Mouse (Mus musculus): ENCODE results near the gene Cntfr.

Gene Cntfr

DNA sequence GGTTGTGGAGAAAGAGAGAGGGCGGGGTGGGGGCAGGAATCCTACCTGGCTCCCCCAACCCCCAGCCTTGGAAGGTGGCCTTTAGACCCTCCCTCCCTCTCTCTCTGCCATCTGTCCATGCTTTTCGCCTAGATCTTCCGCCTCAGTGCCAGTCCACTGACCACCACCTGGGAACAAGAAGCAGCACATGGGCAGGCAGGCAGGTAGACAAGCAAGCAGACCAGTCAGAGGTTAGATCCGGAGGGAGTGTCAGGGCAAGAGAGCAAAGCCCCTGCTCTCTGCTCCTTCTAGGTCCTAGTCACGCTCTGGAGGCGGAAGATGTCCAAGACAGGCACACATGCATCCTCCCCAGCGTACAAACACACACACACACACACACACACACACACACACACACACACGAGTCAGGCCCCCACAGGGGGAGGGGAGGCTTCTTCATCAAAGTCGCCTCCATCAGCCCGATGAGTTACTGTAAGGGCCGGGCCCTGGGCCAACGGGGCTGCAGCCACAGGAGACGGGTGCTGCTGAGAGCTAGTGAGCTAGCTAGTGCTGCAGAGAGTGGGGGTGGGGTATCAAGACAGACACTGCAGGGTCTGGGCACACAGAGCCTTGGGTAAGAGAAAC lies 19.8 kb downstream of the Cntfr start:
- DNase-seq, result no peak

- no peak for DNase-seq
These were observed 20.5 kb downstream of the Cntfr start for GRCm38 (mm10) chr4:41676248-41677005.

DNA sequence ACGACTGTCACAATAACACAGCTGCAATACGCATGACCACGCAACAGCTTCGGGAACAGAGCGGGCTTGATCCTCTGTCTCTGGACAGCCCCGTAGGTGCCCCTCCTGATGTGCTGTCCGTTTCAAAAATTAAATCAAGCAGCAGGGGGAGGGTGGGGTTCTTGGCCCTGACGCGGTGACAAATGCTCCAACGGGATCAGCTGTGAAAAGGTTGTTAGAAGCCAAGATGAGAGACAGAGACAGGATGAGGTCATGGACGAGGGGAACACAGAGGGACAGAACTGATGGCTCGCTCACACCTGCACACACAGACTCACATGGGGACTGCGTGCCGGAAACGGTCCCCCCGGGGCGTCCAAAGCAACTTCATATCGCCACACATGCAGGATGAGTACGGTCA lies 23.7 kb downstream of the Cntfr start:
- DNase-seq, result no peak

GRCm38 (mm10) chr4:41672522-41672963 lies 24.3 kb downstream of the Cntfr start:
- no peak for DNase-seq

GRCm38 (mm10) chr4:41671963-41672480 lies 24.9 kb downstream of the Cntfr start:
- DNase-seq, result no peak

DNA sequence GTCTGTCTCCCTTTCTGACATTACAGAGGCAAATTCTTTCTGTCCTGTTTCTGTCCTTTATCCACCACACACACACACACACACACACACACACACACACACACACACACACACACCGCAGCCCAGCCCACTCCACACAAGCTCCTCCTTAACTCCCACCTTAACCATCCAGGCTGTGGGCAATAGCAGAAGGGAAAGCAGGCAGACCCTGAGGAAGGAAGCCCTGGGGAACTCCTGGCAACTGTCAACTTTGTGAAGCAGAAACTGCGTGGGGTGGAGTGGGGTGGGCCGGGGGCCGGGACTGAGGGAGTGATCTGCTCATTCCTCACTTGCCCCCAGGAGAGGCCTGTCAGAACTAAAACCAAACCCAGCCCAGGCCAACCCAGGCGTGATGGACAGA lies 25.4 kb downstream of the Cntfr start:
- no peak for DNase-seq

DNA sequence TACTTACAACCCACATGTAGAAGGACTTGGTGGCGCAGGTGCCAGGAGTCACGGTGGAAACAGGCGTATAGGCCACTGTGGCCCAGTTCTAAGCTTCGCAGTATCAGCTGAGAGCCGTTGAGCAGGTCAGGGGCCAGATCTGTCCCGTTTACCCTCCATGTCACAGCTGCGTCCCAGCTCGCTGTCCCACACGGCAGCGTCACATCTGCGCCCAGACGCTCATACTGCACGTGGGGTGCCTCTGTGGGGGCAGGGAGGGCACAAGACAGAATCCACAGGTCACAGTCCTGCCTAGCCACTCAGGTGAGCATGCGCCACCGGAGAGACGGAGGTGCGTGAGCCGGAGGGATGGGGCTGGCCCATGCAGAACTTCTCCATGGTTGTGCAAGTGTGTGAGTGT lies 26.1 kb downstream of the Cntfr start:
- no peak for DNase-seq

DNA sequence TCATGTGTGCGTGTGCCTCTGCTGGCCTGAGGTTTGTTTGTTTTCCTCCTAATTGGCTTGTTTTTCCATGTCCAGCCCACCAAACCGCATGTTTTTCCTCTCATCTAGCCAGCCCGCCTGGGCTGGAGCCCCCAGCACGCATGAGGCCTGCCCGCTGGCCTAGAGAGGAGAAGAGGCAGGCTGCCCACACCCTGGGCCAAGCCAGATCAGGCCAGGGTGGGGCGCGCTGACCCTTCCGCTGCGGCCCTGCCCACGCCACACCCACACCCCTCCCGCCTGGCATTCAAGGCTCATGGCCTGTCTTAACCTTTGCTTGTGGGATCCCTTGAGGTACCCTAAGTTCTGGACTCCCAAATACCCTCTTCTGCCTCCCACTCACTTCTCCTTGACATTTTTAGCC lies 30.2 kb downstream of the Cntfr start:
- DNase-seq, result no peak

DNA sequence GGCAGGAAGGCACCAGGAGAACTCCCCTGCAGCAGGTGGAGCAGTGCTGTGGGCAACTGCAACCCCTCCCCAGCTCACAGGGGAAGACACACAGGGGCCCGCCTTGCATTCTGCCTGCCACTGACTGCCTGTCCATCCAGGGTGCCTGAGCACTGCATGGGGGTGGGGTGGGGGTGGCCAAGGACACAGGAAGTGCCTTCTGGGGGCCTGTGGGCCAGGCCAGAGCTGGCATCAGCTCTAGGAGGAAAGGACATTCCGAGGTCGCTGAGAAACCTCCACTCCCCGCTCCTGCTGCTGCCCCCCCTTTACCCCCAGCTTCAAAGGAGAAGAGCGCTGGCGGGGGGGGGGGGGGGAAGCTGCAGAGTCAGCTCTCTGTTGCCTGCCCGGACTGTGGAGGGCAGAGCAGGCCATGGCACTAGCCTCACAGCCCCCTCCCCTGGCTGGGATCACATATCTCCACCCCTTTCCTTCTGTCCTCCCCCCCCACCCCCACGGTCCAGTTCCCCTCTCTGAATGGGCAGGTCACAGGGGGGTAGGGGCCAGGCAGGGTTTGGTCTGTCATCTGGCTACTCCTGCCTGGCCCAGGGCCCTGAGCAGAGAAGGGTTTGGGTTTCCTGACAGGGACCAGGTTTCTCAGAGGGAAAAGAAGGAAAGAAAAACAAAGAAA lies 31.7 kb downstream of the Cntfr start:
- DNase-seq, result no peak

GRCm38 (mm10) chr4:41664533-41664932 lies 32.4 kb downstream of the Cntfr start:
- peak in 1 of 2 experiments; percentile 6 for DNase-seq

DNA sequence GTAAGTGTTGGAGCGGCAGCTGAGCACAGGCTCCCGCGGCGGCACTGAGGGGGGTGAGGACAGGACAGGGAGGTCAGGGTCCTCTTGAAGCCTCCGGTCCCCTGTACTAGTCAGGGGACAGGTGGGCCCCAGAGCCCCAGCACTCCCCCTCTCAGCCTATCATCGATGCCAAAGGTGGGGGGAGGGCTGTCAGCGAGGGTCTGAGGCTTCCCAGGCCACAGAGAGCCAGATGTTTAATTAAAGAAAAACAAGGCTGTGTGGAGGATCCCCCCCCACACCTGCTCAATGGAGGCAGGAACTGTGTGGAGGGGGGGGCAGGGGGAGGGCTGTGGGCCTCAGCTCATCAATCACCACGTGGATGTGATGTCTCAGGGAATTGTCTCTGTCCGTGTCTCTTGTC lies 33.3 kb downstream of the Cntfr start:
- no peak for DNase-seq

- DNase-seq, result no peak
These were observed 34.2 kb downstream of the Cntfr start for GRCm38 (mm10) chr4:41662723-41663122.

DNA sequence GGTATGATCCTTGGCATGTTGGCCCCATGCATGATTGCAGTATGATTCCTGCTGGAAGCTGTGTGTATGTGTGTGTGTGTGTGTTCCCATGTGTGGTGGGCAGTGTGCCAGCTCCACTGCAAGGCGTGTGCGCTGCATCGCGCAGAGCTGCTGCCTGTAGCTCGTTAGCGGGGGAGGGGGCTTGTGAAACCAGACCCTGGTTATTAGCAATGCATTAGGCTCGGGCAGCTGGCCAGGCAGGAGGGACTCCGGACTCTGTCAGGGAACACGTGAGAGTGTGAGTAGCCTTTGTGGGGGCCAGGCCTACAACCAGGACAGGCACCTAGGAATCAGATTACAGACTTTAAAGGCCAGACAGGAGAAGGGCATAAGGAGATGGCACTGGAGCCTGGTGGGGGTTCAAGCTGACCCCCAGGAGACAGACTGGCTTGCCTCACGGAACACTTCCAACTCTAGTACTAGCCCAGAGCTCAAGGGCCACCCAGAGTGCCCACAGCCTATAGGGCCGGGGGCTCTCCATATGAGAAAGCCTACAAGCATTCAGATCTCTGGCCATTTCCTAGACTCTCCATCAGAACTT lies 35.9 kb downstream of the Cntfr start:
- no peak for DNase-seq

GRCm38 (mm10) chr4:41659556-41659955 lies 37.3 kb downstream of the Cntfr start:
- no peak for DNase-seq

DNA sequence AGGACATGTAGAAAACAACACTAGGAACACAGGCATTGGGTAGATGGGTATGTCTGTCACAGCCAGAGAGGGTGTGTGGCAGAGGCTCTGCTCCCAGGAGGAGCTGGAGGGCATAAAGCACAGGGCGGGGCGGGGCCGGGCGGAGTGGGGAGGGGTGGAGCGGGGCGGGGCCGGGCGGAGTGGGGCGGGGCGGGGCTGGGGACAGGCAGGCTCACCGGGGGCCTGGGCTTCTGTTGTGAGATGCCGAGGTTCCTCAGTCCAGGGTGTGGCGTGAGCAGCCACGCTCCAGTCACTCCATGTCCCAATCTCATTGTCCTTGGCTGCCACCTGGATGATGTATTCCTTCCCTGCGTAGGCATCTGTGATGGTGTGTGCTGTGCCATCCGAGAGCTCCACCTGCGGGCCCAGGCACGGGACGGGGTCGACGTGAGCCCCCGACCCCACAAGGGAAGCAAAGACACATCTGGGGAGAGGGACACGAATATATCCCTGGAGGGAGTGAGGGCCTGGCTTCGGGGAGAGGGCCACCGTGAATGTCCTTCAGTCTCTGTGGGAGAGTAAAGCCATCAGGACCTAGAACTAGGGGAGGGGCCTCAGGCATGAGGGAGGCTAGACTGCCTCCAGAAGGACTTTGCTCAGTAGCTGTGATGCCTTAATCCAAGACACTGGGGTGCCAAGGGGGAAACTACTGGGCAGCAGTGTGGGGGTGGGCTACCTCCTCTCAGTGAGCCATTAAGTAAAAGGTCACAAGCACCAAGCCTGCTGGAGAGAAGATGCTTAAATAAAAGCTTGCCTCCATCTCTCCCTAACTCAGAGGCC lies 38.1 kb downstream of the Cntfr start:
- no peak for DNase-seq

- no peak for DNase-seq
These were observed 41.4 kb downstream of the Cntfr start for GRCm38 (mm10) chr4:41655525-41655924.

DNA sequence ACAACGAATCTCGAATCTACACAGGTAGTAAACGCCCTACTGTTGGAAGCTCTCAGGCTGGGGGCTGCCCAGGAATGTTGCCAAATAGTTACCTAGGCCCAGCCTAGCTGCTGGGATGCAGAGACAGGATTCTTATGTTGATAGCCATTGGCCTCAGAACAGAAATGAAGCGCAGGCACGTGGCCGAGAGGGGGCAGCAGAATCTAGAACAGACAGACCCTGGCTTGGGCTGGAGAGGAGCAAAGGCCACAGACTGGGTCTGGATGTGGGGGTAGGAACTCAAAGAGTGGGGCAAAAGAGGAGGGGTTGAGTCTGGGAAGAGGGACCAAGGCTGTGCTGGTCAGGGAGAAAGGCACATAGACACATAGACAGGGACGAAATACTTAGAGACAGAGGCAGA lies 42.7 kb downstream of the Cntfr start:
- peak; percentile 20 to 30 for DNase-seq

GRCm38 (mm10) chr4:41653730-41654129 lies 43.2 kb downstream of the Cntfr start:
- DNase-seq, result no peak

GRCm38 (mm10) chr4:41653296-41653695 lies 43.6 kb downstream of the Cntfr start:
- DNase-seq, result peak; percentile 72 to 73

- no peak for DNase-seq
These were observed 48.3 kb downstream of the Cntfr start for GRCm38 (mm10) chr4:41648627-41649026.

- DNase-seq, result no peak
These were observed 48.7 kb downstream of the Cntfr start for GRCm38 (mm10) chr4:41648157-41648556.

- no peak for DNase-seq
These were observed 51.4 kb downstream of the Cntfr start for GRCm38 (mm10) chr4:41645488-41645887.
